Mouse (Mus musculus): ENCODE measurements at regions not wholly inside any gene's neighbourhood (a gene's known extent, or its start where the extent isn't known, plus 50 kb on each side); places are given as distances from the start of the nearest gene placed in this dataset.

DNA sequence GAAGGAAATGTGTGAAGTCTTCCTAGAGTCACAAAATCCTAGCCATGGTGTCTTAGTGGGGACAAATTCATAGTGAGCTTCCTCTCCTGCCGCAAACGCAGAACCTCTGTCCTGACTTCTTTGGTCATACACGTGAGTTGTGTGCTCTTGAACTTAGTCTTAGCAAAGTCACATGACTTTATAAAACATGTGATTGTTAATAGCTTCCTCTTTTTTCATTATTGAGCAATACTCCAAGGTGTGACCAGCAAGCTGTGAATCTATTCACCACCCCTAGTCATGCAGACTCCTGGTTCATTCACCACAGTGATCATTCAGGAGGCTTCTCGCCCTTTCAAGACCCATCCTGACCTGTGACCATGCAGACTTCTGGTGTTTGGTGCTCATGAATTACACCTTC is 90.8 kb upstream of the Mvb12b start:
- H3K27ac ChIP-seq (replicated peaks), result peak overlapping the region; percentile 42
- no peaks in the 10 kb centered on the region for H3K9me3 ChIP-seq
- 90% methylated on average over 4 of the region's 4 CpGs for WGBS
- no peak overlapping the region for H3K4me3 ChIP-seq
- H3K27me3 ChIP-seq, result no peaks in the 10 kb centered on the region
- H3K4me2 ChIP-seq, result no peak overlapping the region
- ATAC-seq (ENCODE audit: low read depth), result no peak
- no peaks in the 10 kb centered on the region for H3K36me3 ChIP-seq
- peaks cover 32% of the 10 kb centered on the region for H3K4me1 ChIP-seq (replicated peaks)
- H3K9ac ChIP-seq, result no peak overlapping the region

- ATAC-seq (ENCODE audit: low read depth), result no peak
- Histone ChIP-seq H3K4me3 (no peak overlapping the region), H3K9ac (no peak overlapping the region), H3K9me3 (no peaks in the 10 kb centered on the region), H3K4me1 (replicated peaks) (peaks cover 25% of the 10 kb centered on the region), H3K27me3 (no peaks in the 10 kb centered on the region), H3K27ac (replicated peaks) (peak overlapping the region; percentile 42), H3K4me2 (no peak overlapping the region), H3K36me3 (no peaks in the 10 kb centered on the region)
- WGBS, result 59% methylated on average over 20 of the region's 20 CpGs
These were observed 90.0 kb upstream of the Mvb12b start for GRCm38 (mm10) chr2:33977576-33978352.

- H3K4me3 ChIP-seq, result no peak overlapping the region
- H3K27ac ChIP-seq (replicated peaks), result no peak overlapping the region
- H3K9me3 ChIP-seq, result no peaks in the 10 kb centered on the region
- WGBS, result 96% methylated on average over 5 of the region's 5 CpGs
- no peak for ATAC-seq (ENCODE audit: low read depth)
- no peaks in the 10 kb centered on the region for H3K36me3 ChIP-seq
- peaks cover 19% of the 10 kb centered on the region for H3K4me1 ChIP-seq (replicated peaks)
- H3K27me3 ChIP-seq, result no peaks in the 10 kb centered on the region
- no peak overlapping the region for H3K9ac ChIP-seq
- no peak overlapping the region for H3K4me2 ChIP-seq
These were observed 89.4 kb upstream of the Mvb12b start for GRCm38 (mm10) chr2:33977151-33977550.

- H3K36me3 ChIP-seq, result no peaks in the 10 kb centered on the region
- no peak overlapping the region for H3K4me2 ChIP-seq
- no peak overlapping the region for H3K27ac ChIP-seq (replicated peaks)
- H3K9ac ChIP-seq, result no peak overlapping the region
- no peak for ATAC-seq (ENCODE audit: low read depth)
- no peaks in the 10 kb centered on the region for H3K27me3 ChIP-seq
- H3K4me3 ChIP-seq, result no peak overlapping the region
- peaks cover 18% of the 10 kb centered on the region for H3K4me1 ChIP-seq (replicated peaks)
- H3K9me3 ChIP-seq, result no peaks in the 10 kb centered on the region
- WGBS, result 93% methylated on average over 9 of the region's 9 CpGs
These were observed 88.4 kb upstream of the Mvb12b start for GRCm38 (mm10) chr2:33976183-33976582.

DNA sequence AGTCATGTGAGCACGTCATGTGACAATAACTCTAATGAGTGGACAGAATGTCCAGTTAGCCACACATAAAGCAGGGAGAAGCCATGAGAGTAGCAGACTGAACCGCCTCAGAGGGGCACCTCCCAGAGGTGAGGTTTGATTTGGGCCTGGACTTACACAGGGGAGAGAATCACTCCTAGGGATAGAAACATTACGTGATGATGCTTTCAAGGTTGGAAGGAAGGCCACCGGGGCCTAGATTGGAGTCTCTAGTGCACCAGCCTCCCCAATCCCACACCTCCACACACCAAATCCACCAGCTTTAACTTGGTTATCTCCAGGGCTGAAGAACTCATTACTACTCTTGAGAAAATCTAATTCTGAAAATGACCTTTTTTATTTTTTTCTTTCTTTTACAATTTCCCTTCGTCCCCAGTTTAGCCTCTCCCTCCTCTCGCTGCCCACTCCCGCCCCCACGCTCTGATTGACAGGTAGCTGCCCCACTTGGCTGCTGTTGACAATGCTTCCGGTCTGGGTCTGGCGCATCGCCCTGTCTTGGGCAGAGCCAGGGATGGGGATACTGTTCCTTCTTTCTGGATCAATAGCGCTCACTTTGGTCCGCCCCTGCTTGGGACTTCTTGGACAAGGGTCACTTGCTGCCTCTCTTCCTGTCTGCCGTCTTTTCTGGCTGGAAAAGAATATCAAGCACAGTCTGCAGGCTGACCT is 87.8 kb upstream of the Mvb12b start:
- Histone ChIP-seq H3K27me3 (no peaks in the 10 kb centered on the region), H3K4me3 (no peak overlapping the region), H3K4me1 (replicated peaks) (peaks cover 18% of the 10 kb centered on the region), H3K4me2 (no peak overlapping the region), H3K9me3 (no peaks in the 10 kb centered on the region), H3K9ac (no peak overlapping the region), H3K27ac (replicated peaks) (peak overlapping the region; percentile 72), H3K36me3 (no peaks in the 10 kb centered on the region)
- no peak for ATAC-seq (ENCODE audit: low read depth)
- 80% methylated on average over 14 of the region's 14 CpGs for WGBS

DNA sequence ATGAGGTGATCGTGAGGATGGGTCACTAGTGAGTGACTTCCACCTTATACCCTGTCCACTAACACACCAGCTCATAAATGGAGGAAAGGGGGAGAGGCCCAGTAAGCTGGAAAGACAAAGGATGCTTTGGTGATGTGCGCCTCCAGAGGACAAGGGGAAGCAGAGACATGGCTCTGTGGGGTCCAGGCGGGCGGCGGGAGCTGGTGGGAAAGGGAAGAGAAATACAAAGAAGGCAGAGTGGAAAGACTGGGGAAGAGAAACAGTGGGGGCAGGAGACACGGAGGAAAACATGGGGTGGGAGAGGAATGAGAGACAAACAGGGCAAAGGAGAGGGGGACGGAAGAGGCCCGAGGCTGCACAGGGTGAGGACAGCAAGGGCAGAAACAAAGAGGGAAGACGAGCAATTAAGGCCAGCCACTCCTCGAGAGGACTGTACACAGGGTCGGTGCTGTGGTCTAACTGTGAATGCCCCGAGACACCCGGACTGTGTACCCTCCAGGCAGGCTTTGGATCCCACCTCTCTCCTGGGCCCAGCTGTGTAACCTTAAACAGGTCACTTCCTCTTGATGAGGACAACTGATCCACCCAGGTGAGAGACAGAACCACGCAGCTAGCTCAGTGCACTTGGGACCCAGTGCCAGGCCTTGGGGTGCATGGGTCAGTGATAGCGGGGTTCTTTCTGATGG is 87.1 kb upstream of the Mvb12b start:
- WGBS, result 50% methylated on average over 15 of the region's 15 CpGs
- H3K9me3 ChIP-seq, result no peaks in the 10 kb centered on the region
- peaks cover 18% of the 10 kb centered on the region for H3K4me1 ChIP-seq (replicated peaks)
- no peaks in the 10 kb centered on the region for H3K36me3 ChIP-seq
- H3K27ac ChIP-seq (replicated peaks), result peak overlapping the region; percentile 72
- H3K27me3 ChIP-seq, result no peaks in the 10 kb centered on the region
- H3K9ac ChIP-seq, result peak overlapping the region; percentile 38; the same call in 1 of the 2 replicates
- 0 out of 2 replicates have a peak, but pooled peaks have one; percentile 6 for ATAC-seq (ENCODE audit: low read depth)
- no peak overlapping the region for H3K4me2 ChIP-seq
- H3K4me3 ChIP-seq, result no peak overlapping the region

DNA sequence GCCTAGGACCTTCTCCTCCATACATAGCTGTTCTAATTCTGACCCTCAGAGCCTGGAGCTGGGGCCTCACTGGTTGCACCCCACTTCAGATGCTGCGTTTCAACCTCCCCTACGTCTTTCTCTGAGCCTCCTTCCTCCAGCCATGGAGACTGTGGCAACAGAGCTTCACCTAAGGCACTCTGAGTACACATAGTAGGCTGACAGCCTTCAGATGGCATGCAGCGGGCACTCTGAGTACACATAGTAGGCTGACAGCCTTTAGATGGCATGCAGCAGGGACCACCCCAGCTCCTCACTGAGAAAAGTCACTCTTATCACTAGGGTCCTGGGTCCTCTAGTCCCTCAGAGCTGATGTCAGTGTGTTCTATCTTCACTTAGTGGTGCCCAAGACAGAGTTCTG is 86.3 kb upstream of the Mvb12b start:
- Histone ChIP-seq H3K9ac (peak overlapping the region; percentile 38; the same call in 1 of the 2 replicates), H3K4me3 (no peak overlapping the region), H3K4me1 (replicated peaks) (peaks cover 18% of the 10 kb centered on the region), H3K36me3 (no peaks in the 10 kb centered on the region), H3K4me2 (no peak overlapping the region), H3K9me3 (no peaks in the 10 kb centered on the region), H3K27me3 (no peaks in the 10 kb centered on the region), H3K27ac (replicated peaks) (peak overlapping the region; percentile 72)
- WGBS, result 91% methylated on average over 3 of the region's 3 CpGs
- ATAC-seq (ENCODE audit: low read depth), result peak; percentile 16; the same call in 1 of the 2 replicates

- 64% methylated on average over 4 of the region's 4 CpGs for WGBS
- peaks cover 2% of the 10 kb centered on the region; the same call in 1 of the 2 replicates for H3K27me3 ChIP-seq
- no peaks in the 10 kb centered on the region for H3K9me3 ChIP-seq
- H3K4me2 ChIP-seq, result no peak overlapping the region
- ATAC-seq (ENCODE audit: low read depth), result peak; percentile 91
- no peak overlapping the region for H3K4me3 ChIP-seq
- peaks cover 18% of the 10 kb centered on the region for H3K4me1 ChIP-seq (replicated peaks)
- H3K9ac ChIP-seq, result no peak overlapping the region
- H3K27ac ChIP-seq (replicated peaks), result peak overlapping the region; percentile 72
- no peaks in the 10 kb centered on the region for H3K36me3 ChIP-seq
These were observed 85.6 kb upstream of the Mvb12b start for GRCm38 (mm10) chr2:33973213-33973834.

- Histone ChIP-seq H3K9ac (peak overlapping the region; percentile 27; the same call in 1 of the 2 replicates), H3K9me3 (no peaks in the 10 kb centered on the region), H3K27ac (replicated peaks) (peak overlapping the region; percentile 65), H3K4me2 (peak overlapping the region; percentile 45), H3K36me3 (no peaks in the 10 kb centered on the region), H3K4me1 (replicated peaks) (peaks cover 20% of the 10 kb centered on the region), H3K4me3 (peak overlapping the region; percentile 3; the same call in 1 of the 2 replicates), H3K27me3 (peaks cover 13% of the 10 kb centered on the region)
- WGBS, result 41% methylated on average over 7 of the region's 7 CpGs
- ATAC-seq (ENCODE audit: low read depth), result peak; percentile 34; the same call in 1 of the 2 replicates
These were observed 79.3 kb upstream of the Mvb12b start for GRCm38 (mm10) chr2:33966984-33967421.

DNA sequence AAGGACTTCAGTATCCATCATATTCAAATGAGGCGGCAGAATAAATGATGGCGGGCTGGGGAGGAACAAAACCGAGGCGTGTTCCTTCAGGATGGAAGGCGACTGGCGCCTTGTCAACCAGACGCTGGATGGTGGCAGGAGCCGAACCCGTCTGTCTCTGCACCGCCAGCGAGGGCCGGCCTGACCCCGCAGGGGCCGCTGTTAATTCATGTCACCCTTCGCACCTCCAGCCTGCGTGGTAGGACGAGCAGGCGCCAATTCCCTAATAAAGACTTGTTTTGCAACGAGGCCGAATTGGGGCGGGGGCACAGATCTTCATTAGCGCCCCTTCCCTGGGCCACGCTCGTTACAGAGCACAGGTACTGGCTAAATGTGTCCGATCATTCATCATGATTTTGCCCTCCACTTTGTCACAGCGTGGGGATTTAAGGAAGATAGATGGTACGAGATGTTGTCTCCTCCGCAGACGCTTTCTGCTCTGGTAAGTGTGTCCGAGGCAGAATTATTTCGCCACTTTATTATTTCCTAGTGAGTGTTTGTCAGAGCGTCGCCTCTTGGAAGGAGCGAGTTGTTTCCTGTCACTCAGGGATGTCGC is 78.7 kb upstream of the Mvb12b start:
- H3K27ac ChIP-seq (replicated peaks), result peak overlapping the region; percentile 65
- H3K9ac ChIP-seq, result peak overlapping the region; percentile 27; the same call in 1 of the 2 replicates
- ATAC-seq (ENCODE audit: low read depth), result peak; percentile 33; the same call in 1 of the 2 replicates
- no peaks in the 10 kb centered on the region for H3K36me3 ChIP-seq
- no peaks in the 10 kb centered on the region for H3K9me3 ChIP-seq
- H3K4me1 ChIP-seq (replicated peaks), result peaks cover 20% of the 10 kb centered on the region
- H3K27me3 ChIP-seq, result peaks cover 13% of the 10 kb centered on the region
- H3K4me3 ChIP-seq, result peak overlapping the region; percentile 3; the same call in 1 of the 2 replicates
- 15% methylated on average over 35 of the region's 35 CpGs for WGBS
- peak overlapping the region; percentile 45 for H3K4me2 ChIP-seq

DNA sequence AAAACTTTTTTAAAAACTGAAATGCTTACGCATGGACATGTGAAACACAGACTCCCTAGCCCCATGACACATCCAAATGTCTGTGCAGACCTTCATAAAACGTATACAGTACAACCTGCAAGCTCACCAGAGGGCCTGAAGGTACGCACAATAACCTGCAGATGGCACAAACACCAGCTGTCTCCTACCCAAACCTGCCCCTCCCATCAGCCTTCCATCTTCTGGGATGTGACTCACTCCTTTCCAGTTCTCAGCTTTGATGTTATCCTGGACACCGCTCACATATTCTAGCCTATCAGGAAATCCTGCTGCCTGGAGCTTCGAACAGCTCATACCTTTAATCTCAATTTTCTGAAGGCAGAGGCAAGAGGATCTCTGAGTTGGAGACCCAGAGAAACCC is 76.3 kb upstream of the Mvb12b start:
- WGBS, result 87% methylated on average over 5 of the region's 5 CpGs
- peaks cover 20% of the 10 kb centered on the region for H3K4me1 ChIP-seq (replicated peaks)

More for the DNA sequence above, 76.3 kb upstream of the Mvb12b start:
- H3K9ac ChIP-seq, result no peak overlapping the region
- H3K4me3 ChIP-seq, result no peak overlapping the region
- peaks cover 13% of the 10 kb centered on the region for H3K27me3 ChIP-seq
- H3K9me3 ChIP-seq, result no peaks in the 10 kb centered on the region
- ATAC-seq (ENCODE audit: low read depth), result no peak
- H3K36me3 ChIP-seq, result no peaks in the 10 kb centered on the region
- H3K27ac ChIP-seq (replicated peaks), result no peak overlapping the region
- no peak overlapping the region for H3K4me2 ChIP-seq
